Mouse (Mus musculus) ES-E14 (cell line): ENCODE measurements around the gene Gm10309.

ENCODE experiments used
- CHD2 ChIP-seq: IDR thresholded peaks from 2 replicates; pipeline ENCODE4 v1.6.1; 2014; ENCODE audit warnings: mild to moderate bottlenecking, low read depth, low read length, inconsistent platforms
- HCFC1 ChIP-seq: IDR thresholded peaks from 2 replicates; pipeline ENCODE4 v1.6.1; 2012; ENCODE audit warnings: low read length, inconsistent platforms, borderline replicate concordance; ENCODE audit not compliant: insufficient read depth
- MAFK ChIP-seq: IDR thresholded peaks from 2 replicates; pipeline ENCODE4 v1.6.1; 2014; ENCODE audit warnings: mild to moderate bottlenecking, low read depth, low read length, inconsistent platforms; ENCODE audit not compliant: insufficient read depth
- ZNF384 ChIP-seq: IDR thresholded peaks from 2 replicates; pipeline ENCODE4 v1.6.1; 2012; ENCODE audit warnings: low read depth, low read length, inconsistent platforms

DNA sequence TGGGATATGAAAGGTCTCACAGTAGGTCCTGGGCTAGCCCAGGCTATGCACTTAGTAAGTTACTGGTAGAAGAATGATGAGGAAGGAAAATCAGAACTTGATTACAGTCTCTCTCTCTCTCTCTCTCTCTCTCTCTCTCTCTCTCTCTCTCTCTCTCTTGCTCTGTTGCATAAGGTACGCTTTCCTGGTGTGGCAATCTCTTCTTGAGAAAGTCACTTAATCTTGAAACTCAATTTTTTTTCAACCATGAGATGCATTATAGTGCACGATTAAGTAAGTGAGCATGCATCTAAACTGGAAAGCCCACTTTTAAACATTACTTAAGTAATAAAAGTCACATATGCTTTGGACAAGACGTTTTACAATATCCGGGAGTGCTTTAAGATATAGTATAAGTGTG is 52.1 kb downstream of the Gm10309 start:
- TF ChIP-seq HCFC1, result no peak
- no peak for TF ChIP-seq CHD2
- no peak for TF ChIP-seq ZNF384
- TF ChIP-seq MAFK, result no peak
